Mouse (Mus musculus) kidney, adult 2 months (tissue): Measurements from ENCODE around the gene Tmem132e. TPM values are rescaled to one million over a fixed set of nuclear protein-coding genes. Genes with fewer than 3 reads are reported as not detected.

Source experiments
- DNase-seq: peaks from one replicate; pipeline ENCODE4 v3.0.0; 2021
- H3K27ac ChIP-seq: fragments of 200-500 bp; 2 replicates; pipeline ENCODE4 v1.5.1; 2012; ENCODE audit warnings: low read depth, low read length, control low read depth, inconsistent platforms; ENCODE audit not compliant: insufficient read depth
- H3K27me3 ChIP-seq: fragments of 200-500 bp; replicated peaks from 2 replicates; pipeline ENCODE4 v1.6.1; 2012; ENCODE audit warnings: mild to moderate bottlenecking, moderate library complexity, low read length, inconsistent platforms; ENCODE audit not compliant: control insufficient read depth, insufficient read depth
- H3K36me3 ChIP-seq: fragments of 200-500 bp; 2 replicates; pipeline ENCODE4 v1.6.1; 2012; ENCODE audit warnings: mild to moderate bottlenecking, moderate library complexity, low read length, inconsistent platforms; ENCODE audit not compliant: control insufficient read depth, insufficient read depth
- H3K4me1 ChIP-seq: fragments of 200-500 bp; 2 replicates; pipeline ENCODE4 v1.6.1; 2011; ENCODE audit warnings: low read length; ENCODE audit not compliant: control insufficient read depth, insufficient read depth
- H3K4me3 ChIP-seq: fragments of 200-500 bp; 2 replicates; pipeline ENCODE4 v1.5.1; 2011; ENCODE audit warnings: mild to moderate bottlenecking, low read depth, low read length, control low read depth; ENCODE audit not compliant: insufficient read depth
- CTCF ChIP-seq: fragments of 200-500 bp; conservative IDR thresholded peaks from 2 replicates; pipeline ENCODE4 v1.5.1; 2011; ENCODE audit warnings: low read depth, mild to moderate bottlenecking, control low read depth, low read length, moderate library complexity, mixed read lengths; ENCODE audit not compliant: insufficient read depth, insufficient read length
- POLR2A ChIP-seq: fragments of 200-500 bp; IDR thresholded peaks from one replicate; pipeline ENCODE4 v1.6.1; 2011; ENCODE audit warnings: low read depth, low read length, control low read depth
- WGBS: fragments of 180-500 bp; shearing (Covaris S2); methylation state at CpG from one replicate; pipeline ENCODE4 v1.1.7; 2018; 5-methylcytosine and 5-hydroxymethylcytosine counted together
- polyA plus RNA-seq: library from polyadenylated mRNA; depleted of rRNA; stranded (reverse); fragments of >200 nt; gene quantifications from 2 replicates; pipeline ENCODE4 v1.2.3, GENCODE M21; 2012; rRNA removed

Gene Tmem132e
- 0.26 and 0.41 TPM in 2 replicates for polyA plus RNA-seq

- no peaks in the 10 kb centered on the region for H3K36me3 ChIP-seq
- H3K27ac ChIP-seq: no peak within 1 kb of the TSS
- TF ChIP-seq POLR2A: no peak
- TF ChIP-seq CTCF: no peak
- no peaks in the 10 kb centered on the region for H3K4me1 ChIP-seq
- peaks cover 2% of the 10 kb centered on the region; the same call in 1 of the 2 replicates for H3K27me3 ChIP-seq
- WGBS: under 1% methylated on average over 87 of the region's 88 CpGs
- no peak for DNase-seq
- peak within 1 kb of the TSS; percentile 39 for H3K4me3 ChIP-seq
Measured at GRCm38 (mm10) chr11:82388371-82389313, at the start of gene Tmem132e. Gene Tmem132e, plus strand, starts transcription at chr11:82388900.

- no peaks in the 10 kb centered on the region for H3K4me1 ChIP-seq
- H3K27ac ChIP-seq: no peak overlapping the region
- no peaks in the 10 kb centered on the region for H3K27me3 ChIP-seq
- TF ChIP-seq POLR2A: no peak
- TF ChIP-seq CTCF: no peak
- H3K36me3 ChIP-seq: no peaks in the 10 kb centered on the region
- H3K4me3 ChIP-seq: no peak overlapping the region
- WGBS: 3% methylated on average over 7 of the region's 7 CpGs
- DNase-seq: peak; percentile 58
Measured at GRCm38 (mm10) chr11:82339921-82340401, 48.7 kb upstream of the Tmem132e start.

- Histone ChIP-seq H3K36me3 (no peaks in the 10 kb centered on the region), H3K27me3 (no peaks in the 10 kb centered on the region), H3K27ac (no peak overlapping the region), H3K4me3 (no peak overlapping the region), H3K4me1 (no peaks in the 10 kb centered on the region)
- TF ChIP-seq CTCF: no peak
- no peak for TF ChIP-seq POLR2A
- WGBS: 6% methylated on average over 6 of the region's 6 CpGs
- DNase-seq: peak; percentile 3
Measured at GRCm38 (mm10) chr11:82340416-82340815, 48.3 kb upstream of the Tmem132e start.

GRCm38 (mm10) chr11:82340900-82341299 lies 47.8 kb upstream of the Tmem132e start:
- Histone ChIP-seq H3K4me3 (no peak overlapping the region), H3K27ac (no peak overlapping the region), H3K36me3 (no peaks in the 10 kb centered on the region), H3K27me3 (no peaks in the 10 kb centered on the region), H3K4me1 (no peaks in the 10 kb centered on the region)
- TF ChIP-seq CTCF: no peak
- TF ChIP-seq POLR2A: no peak
- WGBS: 19% methylated on average over 2 of the region's 2 CpGs
- no peak for DNase-seq

- Histone ChIP-seq H3K27ac (no peak overlapping the region), H3K4me3 (no peak overlapping the region), H3K4me1 (no peaks in the 10 kb centered on the region), H3K36me3 (no peaks in the 10 kb centered on the region), H3K27me3 (no peaks in the 10 kb centered on the region; the same call in 1 of the 2 replicates)
- TF ChIP-seq POLR2A (no peak), CTCF (no peak)
- WGBS: 79% methylated on average over 10 of the region's 10 CpGs
- DNase-seq: no peak
Measured at GRCm38 (mm10) chr11:82351039-82351438, 37.7 kb upstream of the Tmem132e start.

GRCm38 (mm10) chr11:82370151-82370550 lies 18.5 kb upstream of the Tmem132e start:
- Histone ChIP-seq H3K27me3 (no peaks in the 10 kb centered on the region), H3K4me1 (no peaks in the 10 kb centered on the region), H3K27ac (no peak overlapping the region), H3K36me3 (no peaks in the 10 kb centered on the region), H3K4me3 (no peak overlapping the region)
- TF ChIP-seq POLR2A (no peak), CTCF (no peak)
- no peak for DNase-seq
- whole genome bisulfite sequencing: 81% methylated on average over 11 of the region's 11 CpGs

- Histone ChIP-seq H3K27ac (no peak overlapping the region), H3K36me3 (no peaks in the 10 kb centered on the region), H3K27me3 (no peaks in the 10 kb centered on the region), H3K4me1 (no peaks in the 10 kb centered on the region), H3K4me3 (no peak overlapping the region)
- no peak for DNase-seq
- 72% methylated on average over 4 of the region's 4 CpGs for WGBS
- TF ChIP-seq POLR2A (no peak), CTCF (no peak)
Measured at GRCm38 (mm10) chr11:82371577-82371976, 17.1 kb upstream of the Tmem132e start.
